Mouse (Mus musculus): Measurements from ENCODE around the gene Rbm18.
"Not testable (repeated sequence)": the region's sequence is repeated elsewhere in the genome, so short reads cannot be mapped to it uniquely, and the experiment has no call there.

Gene Rbm18

GRCm38 (mm10) chr2:36136300-36136941 lies at the start of gene Rbm18, which contains the start of gene Mrrf:
TSS of gene Rbm18 (minus strand) at chr2:36136773.
TSS of gene Mrrf (plus strand) at chr2:36136389.
- peak; percentile 88 to 96 for DNase-seq (ENCODE audit: low spot score in 2 of 2)

- DNase-seq (ENCODE audit: low spot score in 2 of 2) = no peak
Measured at GRCm38 (mm10) chr2:36184876-36185275, 48.3 kb upstream of the Rbm18 start.

- no peak for DNase-seq (ENCODE audit: low spot score in 2 of 2)
Measured at GRCm38 (mm10) chr2:36184192-36184591, 47.6 kb upstream of the Rbm18 start.

- DNase-seq (ENCODE audit: low spot score in 2 of 2) = no peak
Measured at GRCm38 (mm10) chr2:36183278-36183677, 46.7 kb upstream of the Rbm18 start.

- DNase-seq (ENCODE audit: low spot score in 2 of 2) = not testable (repeated sequence)
Measured at GRCm38 (mm10) chr2:36181587-36182368, 45.2 kb upstream of the Rbm18 start.

- no peak for DNase-seq (ENCODE audit: low spot score in 2 of 2)
Measured at GRCm38 (mm10) chr2:36179487-36179886, 42.9 kb upstream of the Rbm18 start.

GRCm38 (mm10) chr2:36172574-36172973 lies 36.0 kb upstream of the Rbm18 start:
- DNase-seq (ENCODE audit: low spot score in 2 of 2) = no peak

- DNase-seq (ENCODE audit: low spot score in 2 of 2) = no peak
Measured at GRCm38 (mm10) chr2:36172136-36172535, 35.6 kb upstream of the Rbm18 start.

GRCm38 (mm10) chr2:36169176-36169575 lies 32.6 kb upstream of the Rbm18 start:
- DNase-seq (ENCODE audit: low spot score in 2 of 2) = no peak

- no peak for DNase-seq (ENCODE audit: low spot score in 2 of 2)
Measured at GRCm38 (mm10) chr2:36167990-36168618, 31.5 kb upstream of the Rbm18 start.

- no peak for DNase-seq (ENCODE audit: low spot score in 2 of 2)
Measured at GRCm38 (mm10) chr2:36159336-36159735, 22.8 kb upstream of the Rbm18 start.

GRCm38 (mm10) chr2:36157461-36157860 lies 20.9 kb upstream of the Rbm18 start:
- DNase-seq (ENCODE audit: low spot score in 2 of 2) = no peak

GRCm38 (mm10) chr2:36152401-36152800 lies 15.8 kb upstream of the Rbm18 start:
- DNase-seq (ENCODE audit: low spot score in 2 of 2) = not testable (repeated sequence)

- no peak for DNase-seq (ENCODE audit: low spot score in 2 of 2)
Measured at GRCm38 (mm10) chr2:36148876-36149365, 12.3 kb upstream of the Rbm18 start.

GRCm38 (mm10) chr2:36139096-36139495 lies 2.5 kb upstream of the Rbm18 start:
- DNase-seq (ENCODE audit: low spot score in 2 of 2) = no peak

GRCm38 (mm10) chr2:36135887-36136286 lies 686 bp downstream of the Rbm18 start:
- no peak for DNase-seq (ENCODE audit: low spot score in 2 of 2)

- DNase-seq (ENCODE audit: low spot score in 2 of 2) = no peak
Measured at GRCm38 (mm10) chr2:36129051-36129450, 7.5 kb downstream of the Rbm18 start.

- DNase-seq (ENCODE audit: low spot score in 2 of 2) = no peak
Measured at GRCm38 (mm10) chr2:36127973-36128372, 8.6 kb downstream of the Rbm18 start.

- DNase-seq (ENCODE audit: low spot score in 2 of 2) = no peak
Measured at GRCm38 (mm10) chr2:36126795-36127429, 9.7 kb downstream of the Rbm18 start.

- DNase-seq (ENCODE audit: low spot score in 2 of 2) = no peak
Measured at GRCm38 (mm10) chr2:36112632-36113031, 23.9 kb downstream of the Rbm18 start.

- no peak for DNase-seq (ENCODE audit: low spot score in 2 of 2)
Measured at GRCm38 (mm10) chr2:36108615-36109014, 28.0 kb downstream of the Rbm18 start.

Data from spleen, postnatal 4 days (tissue).